Mouse (Mus musculus) mesoderm, embryonic 11.5 days (tissue): ENCODE results near the gene Vill.

Experiments used
- DNase-seq: peaks from one replicate; pipeline ENCODE4 v3.0.0-alpha.2; 2012; ENCODE audit warnings: low read depth, low spot score

The Vill gene

DNA sequence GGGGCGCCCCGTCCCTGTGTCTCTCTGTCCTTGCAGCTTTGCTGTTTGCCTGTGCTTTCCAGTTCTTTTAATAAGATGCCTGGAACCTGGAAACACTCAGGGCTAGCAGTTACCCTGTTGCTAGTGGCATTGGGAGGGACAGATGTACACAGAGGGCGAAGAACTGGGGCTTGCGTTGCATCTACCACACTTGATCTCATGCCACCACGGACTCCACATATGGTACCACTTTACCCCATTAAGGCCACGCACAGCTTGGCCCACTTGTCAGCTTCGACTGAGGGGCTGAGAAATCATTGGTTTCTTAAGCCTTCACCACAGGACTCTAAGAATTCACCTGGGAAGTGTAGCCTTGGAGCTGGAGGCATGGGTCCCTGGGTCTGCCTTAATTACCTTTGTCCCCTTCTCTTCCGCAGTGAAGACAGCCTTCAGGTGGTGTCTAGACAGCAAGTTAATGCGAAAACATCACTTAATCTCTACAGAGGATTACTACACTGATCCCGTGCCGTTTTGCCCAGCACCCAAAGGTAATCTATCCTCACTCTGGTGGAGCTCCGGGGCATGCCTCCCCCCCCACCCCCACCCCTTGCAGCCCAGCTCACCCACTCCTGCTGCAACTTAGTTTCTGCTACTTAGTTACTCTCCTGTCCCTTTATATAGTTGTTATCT, 57.2 kb downstream of the Vill start:
- DNase-seq, result no peak

DNA sequence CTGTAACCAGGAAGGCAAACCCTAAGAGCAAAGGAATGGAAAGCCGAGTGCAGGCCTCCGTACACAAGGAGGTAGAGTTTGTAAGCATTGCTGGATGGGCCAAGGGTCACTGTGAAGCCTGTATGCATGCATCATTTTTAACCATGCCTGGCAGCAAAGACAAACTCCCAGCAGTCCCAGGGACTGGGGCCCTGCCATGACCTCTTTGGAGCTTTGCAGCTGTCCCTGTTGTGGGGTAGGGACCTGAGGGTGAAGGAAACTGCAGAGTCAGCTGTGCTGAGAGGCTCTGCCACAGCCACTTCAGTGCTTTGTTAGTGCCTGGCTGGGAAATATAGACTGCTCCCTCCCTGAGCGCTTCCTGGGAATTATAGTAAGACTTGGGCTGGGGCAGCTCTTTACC, 58.1 kb downstream of the Vill start:
- no peak for DNase-seq

DNA sequence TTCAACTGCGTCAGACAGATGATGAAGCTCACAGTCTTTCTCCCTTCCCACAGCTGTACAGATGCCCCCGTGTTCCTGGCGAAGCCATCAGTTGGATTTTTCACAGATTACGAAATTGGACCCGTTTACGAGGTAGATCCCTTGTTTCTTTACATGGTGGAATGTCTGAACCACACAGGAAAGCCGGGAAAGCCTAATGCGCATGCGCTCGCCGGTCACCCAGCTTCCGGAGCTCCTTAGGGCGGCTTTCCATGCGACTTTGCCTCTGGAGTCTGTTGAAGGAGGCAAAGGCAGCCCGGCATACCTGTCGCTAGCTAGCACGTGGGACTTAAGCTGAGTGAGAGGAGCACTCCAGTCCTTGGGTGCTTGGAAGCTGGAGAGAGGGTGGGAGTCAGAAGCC, 62.3 kb downstream of the Vill start:
- DNase-seq, result no peak

DNA sequence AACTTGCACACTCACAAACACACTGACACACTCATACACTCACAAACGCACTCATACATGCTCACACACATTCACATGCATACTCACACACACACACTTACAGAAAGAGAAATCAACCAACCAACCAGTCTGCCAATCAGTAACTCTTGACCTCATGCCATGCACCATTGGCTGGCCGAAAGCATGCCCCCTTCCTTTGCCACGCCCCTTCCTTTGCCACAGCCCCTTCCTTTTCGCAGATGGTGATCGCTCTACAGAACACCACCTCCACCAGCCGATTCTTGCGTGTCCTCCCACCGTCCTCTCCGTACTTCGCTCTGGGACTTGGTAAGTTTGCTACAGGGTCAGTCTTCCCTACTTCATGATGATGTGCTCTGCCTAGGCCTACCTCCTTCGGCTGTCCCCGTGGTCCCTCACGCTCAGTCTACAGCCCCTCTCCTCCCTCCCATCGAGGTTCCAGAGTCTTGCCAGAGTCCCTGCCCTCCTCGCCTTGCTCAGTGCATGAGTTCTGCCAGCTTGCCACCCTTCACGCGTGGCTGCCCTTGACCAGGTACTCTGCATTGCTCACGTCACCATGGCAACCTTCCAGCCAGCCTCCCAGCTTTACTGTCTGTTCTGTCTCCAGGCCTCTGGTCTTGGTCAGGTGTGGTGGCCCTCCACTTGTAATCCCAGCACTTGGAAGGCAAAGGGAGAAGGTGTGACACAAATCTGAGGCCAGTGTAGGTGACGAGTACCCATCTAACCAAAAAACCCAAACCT, 67.0 kb downstream of the Vill start:
- no peak for DNase-seq

DNA sequence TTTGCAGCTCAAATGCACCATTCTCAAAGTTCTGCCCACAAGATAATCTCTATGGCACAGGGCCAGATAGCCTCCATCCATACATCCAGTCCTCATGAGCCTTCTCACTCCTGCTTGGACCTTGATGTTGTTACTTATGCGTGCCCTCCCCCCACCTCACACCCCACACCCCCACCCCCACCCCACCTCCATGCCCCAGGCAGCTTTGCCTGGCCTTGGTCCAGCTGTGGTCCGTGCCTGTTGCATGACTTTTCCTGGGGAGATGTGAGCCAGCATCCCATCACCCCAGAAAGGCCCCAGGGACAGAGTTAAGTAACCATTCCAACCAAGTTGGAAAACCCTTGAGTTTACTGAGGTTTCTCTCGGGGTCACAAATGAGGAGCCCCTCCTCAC, 67.6 kb downstream of the Vill start:
- no peak for DNase-seq
